Mouse (Mus musculus) liver, postnatal 0 days (tissue): ENCODE data around the gene Klhl36.

Experiments
- CTCF ChIP-seq: sonication (generic); IDR thresholded peaks from 2 replicates; pipeline ENCODE4 v1.5.1; 2016; ENCODE audit warnings: antibody characterized with exemption, low read depth
- EP300 ChIP-seq: IDR thresholded peaks from 2 replicates; pipeline ENCODE4 v1.6.1; 2016; ENCODE audit warnings: antibody characterized with exemption, low read depth, mild to moderate bottlenecking

- TF ChIP-seq CTCF (no peak), EP300 (no peak)
Observed at GRCm38 (mm10) chr8:119834676-119835075, 27.4 kb upstream of the Klhl36 start.
